Mouse (Mus musculus) forebrain, embryonic 16.5 days (tissue): ENCODE results near the gene Scgb1b20. TPM values are rescaled to one million over a fixed set of nuclear protein-coding genes. Genes with fewer than 3 reads are reported as not detected.
"Not testable (repeated sequence)": the region's sequence is repeated elsewhere in the genome, so short reads cannot be mapped to it uniquely, and the experiment has no call there.

Experiments
- ATAC-seq: fragments of 200-750 bp; cut with Nextera tagmentation; 2 replicates; pipeline ENCODE4 v1.8.0; 2017; ENCODE audit warnings: mild to moderate bottlenecking, moderate library complexity
- H3K27ac ChIP-seq: fragments of 300-500 bp; sonication (generic); 2 replicates; pipeline ENCODE4 v1.5.1; 2014; ENCODE audit warnings: low read length, control low read depth
- H3K27me3 ChIP-seq: fragments of 300-500 bp; sonication (generic); replicated peaks from 2 replicates; pipeline ENCODE4 v1.6.1; 2014; ENCODE audit warnings: low read length; ENCODE audit not compliant: control insufficient read depth, insufficient read depth
- H3K36me3 ChIP-seq: fragments of 300-500 bp; sonication (generic); 2 replicates; pipeline ENCODE4 v1.6.1; 2014; ENCODE audit not compliant: control insufficient read depth, insufficient read depth
- H3K4me1 ChIP-seq: fragments of 300-500 bp; sonication (generic); replicated peaks from 2 replicates; pipeline ENCODE4 v1.6.1; 2014; ENCODE audit warnings: low read length; ENCODE audit not compliant: control insufficient read depth, insufficient read depth
- H3K4me2 ChIP-seq: fragments of 300-500 bp; sonication (generic); 2 replicates; pipeline ENCODE4 v1.6.1; 2014; ENCODE audit warnings: mild to moderate bottlenecking, low read length, control low read depth
- H3K4me3 ChIP-seq: fragments of 300-500 bp; sonication (generic); replicated peaks from 2 replicates; pipeline ENCODE4 v1.5.1; 2014; ENCODE audit warnings: mild to moderate bottlenecking, low read length, control low read depth
- H3K9ac ChIP-seq: fragments of 300-500 bp; sonication (generic); replicated peaks from 2 replicates; pipeline ENCODE4 v1.6.1; 2014; ENCODE audit warnings: low read depth, low read length, control low read depth
- H3K9me3 ChIP-seq: fragments of 300-500 bp; sonication (generic); 2 replicates; pipeline ENCODE4 v1.6.1; 2016; ENCODE audit warnings: low read length; ENCODE audit not compliant: control insufficient read depth
- WGBS: fragments of 180-500 bp; shearing (Covaris S2); extraction: QIAGEN DNeasy Blood & Tissue Kit; methylation state at CpG from one replicate; pipeline ENCODE4 v1.1.7; 2014; 5-methylcytosine and 5-hydroxymethylcytosine counted together
- polyA plus RNA-seq: library from polyadenylated mRNA; unstranded; fragments of >200 nt; fragmentation: Nextera tagmentation; extraction: Ambion mirVana; gene quantifications from 2 replicates; pipeline ENCODE4 v1.2.1, GENCODE M21; 2015

The Scgb1b20 gene
- not detected in 2 replicates for polyA plus RNA-seq

GRCm38 (mm10) chr7:33372934-33373333 lies at the start of gene Scgb1b20:
Scgb1b20 (plus strand) TSS chr7:33373234.
- not testable (repeated sequence) for H3K4me2 ChIP-seq

GRCm38 (mm10) chr7:33366222-33366621 lies 6.8 kb upstream of the Scgb1b20 start, which contains the start of gene Scgb2b20:
Scgb2b20 (minus strand) TSS chr7:33366322.
- not testable (repeated sequence) for ATAC-seq, H3K4me1 ChIP-seq, H3K27ac ChIP-seq, H3K36me3 ChIP-seq, H3K4me3 ChIP-seq, H3K27me3 ChIP-seq, H3K9ac ChIP-seq, H3K4me2 ChIP-seq, H3K9me3 ChIP-seq
- WGBS: 84% methylated on average over 2 of the region's 2 CpGs

More at GRCm38 (mm10) chr7:33372934-33373333, at the start of gene Scgb1b20:
- 94% methylated on average over 4 of the region's 4 CpGs for WGBS
- H3K9me3 ChIP-seq, H3K36me3 ChIP-seq, ATAC-seq, H3K27ac ChIP-seq, H3K9ac ChIP-seq, H3K4me1 ChIP-seq, H3K4me3 ChIP-seq, H3K27me3 ChIP-seq: not testable (repeated sequence)

DNA sequence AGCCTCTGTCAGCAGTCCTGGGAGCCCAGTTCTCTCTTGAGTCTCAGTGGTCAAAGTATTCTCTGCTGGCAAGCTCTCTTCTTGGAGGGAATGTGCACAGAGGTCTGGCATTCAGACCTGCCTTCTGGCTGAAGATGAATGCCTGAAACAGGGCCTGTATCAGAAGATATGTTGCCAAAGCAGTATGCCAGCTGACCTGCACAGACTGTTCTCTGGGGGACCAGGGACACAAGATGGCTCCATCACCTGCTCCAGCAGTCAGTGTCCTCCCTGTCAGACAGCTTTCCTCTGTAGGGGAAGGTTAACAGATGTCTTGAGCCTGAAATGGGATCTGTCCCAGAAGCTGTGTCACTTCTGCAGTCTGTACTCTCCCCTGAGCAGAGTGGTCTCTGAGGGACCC lies 26.7 kb downstream of the Scgb1b20 start:
- not testable (repeated sequence) for H3K9ac ChIP-seq, H3K4me2 ChIP-seq, H3K36me3 ChIP-seq, H3K27ac ChIP-seq, H3K4me3 ChIP-seq, H3K27me3 ChIP-seq, ATAC-seq, H3K4me1 ChIP-seq
- peaks cover 12% of the 10 kb centered on the region; the same call in 1 of the 2 replicates for H3K9me3 ChIP-seq

GRCm38 (mm10) chr7:33401650-33402049 lies 28.6 kb downstream of the Scgb1b20 start:
- WGBS: 78% methylated on average over 1 of the region's 1 CpGs
- Histone ChIP-seq H3K4me1 (no peaks in the 10 kb centered on the region), H3K4me2 (no peak overlapping the region)

GRCm38 (mm10) chr7:33409681-33410080 lies 36.6 kb downstream of the Scgb1b20 start:
- ATAC-seq, H3K27ac ChIP-seq, H3K4me2 ChIP-seq, H3K27me3 ChIP-seq, H3K4me1 ChIP-seq, H3K9me3 ChIP-seq, H3K9ac ChIP-seq, H3K4me3 ChIP-seq, H3K36me3 ChIP-seq: not testable (repeated sequence)
- 50% methylated on average over 1 of the region's 1 CpGs for WGBS

More at GRCm38 (mm10) chr7:33401650-33402049, 28.6 kb downstream of the Scgb1b20 start:
- Histone ChIP-seq H3K27ac (no peak overlapping the region), H3K9me3 (peaks cover 12% of the 10 kb centered on the region; the same call in 1 of the 2 replicates), H3K9ac (no peak overlapping the region), H3K36me3 (no peaks in the 10 kb centered on the region), H3K4me3 (no peak overlapping the region), H3K27me3 (no peaks in the 10 kb centered on the region)
- no peak for ATAC-seq

Other genes with a start within 250 kb of the Scgb1b20 start
- not detected in 2 replicates for gene Scgb2b18, start 199.4 kb upstream of the Scgb1b20 start, polyA plus RNA-seq
- gene Scgb1b18, start 187.7 kb upstream of the Scgb1b20 start, polyA plus RNA-seq: not detected in 2 replicates
- gene Scgb2b19, start 92.9 kb upstream of the Scgb1b20 start, polyA plus RNA-seq: not detected in 2 replicates
- gene Scgb1b19, start 85.9 kb upstream of the Scgb1b20 start, polyA plus RNA-seq: not detected in 2 replicates
- gene Scgb2b20, start 6.9 kb upstream of the Scgb1b20 start, polyA plus RNA-seq: not detected in 2 replicates
- not detected in 2 replicates for gene Scgb2b21, start 147.2 kb downstream of the Scgb1b20 start, polyA plus RNA-seq